Mouse (Mus musculus): Measurements from ENCODE around the gene Zmynd10. TPM values are rescaled to one million over a fixed set of nuclear protein-coding genes. Genes with fewer than 3 reads are reported as not detected.

Zmynd10 gene
- polyA plus RNA-seq, 1 experiment from 2014 or later, result not detected

DNA sequence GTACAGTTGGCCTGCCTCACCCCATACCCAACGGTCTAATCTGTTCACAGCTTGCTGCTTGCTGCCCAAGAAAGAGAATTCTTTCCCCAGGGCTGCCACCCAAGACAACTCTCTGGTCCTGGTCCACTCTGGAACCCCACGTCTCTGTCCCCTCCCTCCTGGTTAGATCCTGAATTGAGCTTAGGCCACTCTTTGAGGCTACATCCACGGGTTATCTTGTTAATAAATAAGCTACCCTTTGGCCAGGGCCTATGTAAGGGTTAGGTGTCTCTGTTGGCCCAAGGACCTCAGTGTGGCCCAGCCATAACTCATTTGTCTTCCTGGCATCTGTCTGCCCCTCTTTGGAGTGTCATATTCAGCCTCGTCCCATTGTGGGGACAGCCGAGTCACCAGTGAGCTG is 51.3 kb downstream of the Zmynd10 start:
- no peak for DNase-seq
- Histone ChIP-seq H3K27ac (no peak overlapping the region), H3K4me2 (no peak overlapping the region), H3K36me3 (peaks cover 23% of the 10 kb centered on the region), H3K9ac (no peak overlapping the region), H3K4me1 (replicated peaks) (peaks cover 53% of the 10 kb centered on the region), H3K9me3 (replicated peaks) (no peaks in the 10 kb centered on the region), H3K27me3 (peaks cover 34% of the 10 kb centered on the region), H3K4me3 (replicated peaks) (no peak overlapping the region)
- WGBS (ENCODE audit: insufficient replicate concordance), result 61% methylated on average over 5 of the region's 5 CpGs
- no peak for ATAC-seq (ENCODE audit: low read depth)

DNA sequence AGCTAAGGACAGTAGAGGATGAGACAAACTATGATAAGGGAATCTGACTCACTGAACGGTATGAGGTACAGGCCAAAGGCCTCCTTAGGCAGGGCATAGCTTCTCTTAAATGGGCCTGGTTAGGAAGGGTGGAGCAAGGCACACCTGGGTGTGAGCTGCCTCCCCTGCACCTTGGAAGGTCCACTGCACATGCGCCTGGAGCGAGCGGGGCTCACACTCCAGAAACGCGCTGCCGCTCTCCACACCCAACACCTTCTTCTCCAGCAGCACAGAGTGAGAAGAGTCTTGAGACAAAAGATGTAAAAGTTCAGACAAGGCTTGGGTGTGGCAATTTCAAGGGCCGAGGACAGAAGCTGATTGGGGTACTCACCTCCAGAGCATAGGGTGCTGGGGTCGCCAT is 52.3 kb downstream of the Zmynd10 start:
- H3K27me3 ChIP-seq, result peaks cover 42% of the 10 kb centered on the region

GRCm38 (mm10) chr9:107599842-107600241 is 52.7 kb downstream of the Zmynd10 start:
- Histone ChIP-seq H3K36me3 (peaks cover 9% of the 10 kb centered on the region), H3K4me2 (no peak overlapping the region), H3K9me3 (replicated peaks) (no peaks in the 10 kb centered on the region), H3K9ac (no peak overlapping the region), H3K4me1 (replicated peaks) (peaks cover 52% of the 10 kb centered on the region), H3K4me3 (replicated peaks) (no peak overlapping the region), H3K27me3 (peaks cover 42% of the 10 kb centered on the region), H3K27ac (no peak overlapping the region)
- ATAC-seq (ENCODE audit: low read depth) (no peak), DNase-seq (no peak)
- WGBS (ENCODE audit: insufficient replicate concordance), result 61% methylated on average over 14 of the region's 14 CpGs

More for the DNA sequence above, 52.3 kb downstream of the Zmynd10 start:
- H3K4me2 ChIP-seq, result no peak overlapping the region
- no peak for DNase-seq
- H3K9me3 ChIP-seq (replicated peaks), result no peaks in the 10 kb centered on the region
- no peak overlapping the region for H3K27ac ChIP-seq
- H3K9ac ChIP-seq, result no peak overlapping the region
- peaks cover 13% of the 10 kb centered on the region for H3K36me3 ChIP-seq
- peaks cover 49% of the 10 kb centered on the region for H3K4me1 ChIP-seq (replicated peaks)
- 76% methylated on average over 9 of the region's 9 CpGs for WGBS (ENCODE audit: insufficient replicate concordance)
- ATAC-seq (ENCODE audit: low read depth), result no peak
- no peak overlapping the region for H3K4me3 ChIP-seq (replicated peaks)

DNA sequence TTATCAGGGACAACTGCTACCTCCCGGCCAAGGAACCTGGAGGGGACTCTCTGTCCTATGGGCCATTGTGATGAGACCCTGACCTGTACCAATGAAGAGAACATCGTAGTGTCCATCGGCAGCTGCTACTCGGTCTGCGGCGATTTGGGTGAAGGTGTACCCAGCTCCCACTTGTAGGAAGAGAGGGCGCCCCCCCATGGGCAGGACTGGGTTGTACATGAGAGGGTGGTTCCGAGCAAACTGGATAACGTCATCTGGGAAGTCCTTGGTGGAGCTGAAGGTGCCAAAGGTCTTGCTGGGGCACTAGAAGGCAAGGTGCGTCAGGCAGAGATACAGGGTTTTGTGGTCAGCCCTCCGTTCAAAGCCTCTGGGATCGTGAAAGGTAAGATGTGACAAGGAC is 53.6 kb downstream of the Zmynd10 start:
- no peak for DNase-seq
- Histone ChIP-seq H3K27ac (no peak overlapping the region), H3K36me3 (peaks cover 4% of the 10 kb centered on the region; the same call in 1 of the 2 replicates), H3K9me3 (replicated peaks) (no peaks in the 10 kb centered on the region), H3K4me1 (replicated peaks) (peaks cover 59% of the 10 kb centered on the region), H3K4me3 (replicated peaks) (no peak overlapping the region), H3K9ac (no peak overlapping the region), H3K4me2 (no peak overlapping the region), H3K27me3 (peaks cover 45% of the 10 kb centered on the region)
- WGBS (ENCODE audit: insufficient replicate concordance), result 61% methylated on average over 12 of the region's 12 CpGs
- ATAC-seq (ENCODE audit: low read depth), result no peak

Other genes with a start within 250 kb of the Zmynd10 start
- gene Hemk1, start 208.9 kb upstream of the Zmynd10 start, polyA plus RNA-seq (2015; fragmentation: Nextera tagmentation; extraction: Ambion mirVana), result 3.6 and 3.8 TPM in 2 replicates
- gene 6430571L13Rik, start 206.7 kb upstream of the Zmynd10 start, polyA plus RNA-seq (2015; fragmentation: Nextera tagmentation; extraction: Ambion mirVana), result 0.03 and 0.09 TPM in 2 replicates
- gene Cacna2d2, start 147.7 kb upstream of the Zmynd10 start, polyA plus RNA-seq (2015; fragmentation: Nextera tagmentation; extraction: Ambion mirVana), result 0.05 TPM in 1 of 2 replicates, not detected in the other
- 16.5 and 18.3 TPM in 2 replicates for gene Tmem115, start 13.4 kb upstream of the Zmynd10 start, polyA plus RNA-seq (2015; fragmentation: Nextera tagmentation; extraction: Ambion mirVana)
- gene Cyb561d2, start 5.1 kb upstream of the Zmynd10 start, polyA plus RNA-seq (2015; fragmentation: Nextera tagmentation; extraction: Ambion mirVana), result 17.4 and 17.7 TPM in 2 replicates
- gene Nprl2, start 5.1 kb upstream of the Zmynd10 start, polyA plus RNA-seq (2015; fragmentation: Nextera tagmentation; extraction: Ambion mirVana), result 14.3 and 16.0 TPM in 2 replicates
- 17.5 and 18.2 TPM in 2 replicates for gene Rassf1, start 4.3 kb downstream of the Zmynd10 start, polyA plus RNA-seq (2015; fragmentation: Nextera tagmentation; extraction: Ambion mirVana)
- gene Tusc2, start 16.0 kb downstream of the Zmynd10 start, polyA plus RNA-seq (2015; fragmentation: Nextera tagmentation; extraction: Ambion mirVana), result 40.1 and 44.6 TPM in 2 replicates
- 43.8 and 44.7 TPM in 2 replicates for gene Hyal2, start 20.6 kb downstream of the Zmynd10 start, polyA plus RNA-seq (2015; fragmentation: Nextera tagmentation; extraction: Ambion mirVana)
- 2.6 TPM in 2 replicates for gene Hyal1, start 29.6 kb downstream of the Zmynd10 start, polyA plus RNA-seq (2015; fragmentation: Nextera tagmentation; extraction: Ambion mirVana)
- gene Naa80, start 31.6 kb downstream of the Zmynd10 start, polyA plus RNA-seq (2015; fragmentation: Nextera tagmentation; extraction: Ambion mirVana), result 10.5 and 12.2 TPM in 2 replicates
- 0.82 and 1.2 TPM in 2 replicates for gene Hyal3, start 33.5 kb downstream of the Zmynd10 start, polyA plus RNA-seq (2015; fragmentation: Nextera tagmentation; extraction: Ambion mirVana)
- gene Ifrd2, start 40.3 kb downstream of the Zmynd10 start, polyA plus RNA-seq (2015; fragmentation: Nextera tagmentation; extraction: Ambion mirVana), result 167 and 175 TPM in 2 replicates
- gene Sema3b, start 61.9 kb downstream of the Zmynd10 start, polyA plus RNA-seq (2015; fragmentation: Nextera tagmentation; extraction: Ambion mirVana), result 0.22 and 0.34 TPM in 2 replicates
- gene Gnai2, start 88.1 kb downstream of the Zmynd10 start, polyA plus RNA-seq (2015; fragmentation: Nextera tagmentation; extraction: Ambion mirVana), result 144 and 163 TPM in 2 replicates
- 5.4 and 5.9 TPM in 2 replicates for gene Slc38a3, start 122.2 kb downstream of the Zmynd10 start, polyA plus RNA-seq (2015; fragmentation: Nextera tagmentation; extraction: Ambion mirVana)
- 1.1 and 1.5 TPM in 2 replicates for gene Gnat1, start 132.4 kb downstream of the Zmynd10 start, polyA plus RNA-seq (2015; fragmentation: Nextera tagmentation; extraction: Ambion mirVana)
- gene Sema3f, start 163.2 kb downstream of the Zmynd10 start, polyA plus RNA-seq (2015; fragmentation: Nextera tagmentation; extraction: Ambion mirVana), result 0.93 and 1.0 TPM in 2 replicates
- 64.7 and 75.5 TPM in 2 replicates for gene Rbm5, start 223.7 kb downstream of the Zmynd10 start, polyA plus RNA-seq (2015; fragmentation: Nextera tagmentation; extraction: Ambion mirVana)

Data from liver, embryonic 13.5 days (tissue).